Mouse (Mus musculus) megakaryocyte, adult 5-6 weeks (primary cell): ENCODE results near the gene Hdgfl2. TPM values are rescaled to one million over a fixed set of nuclear protein-coding genes. Genes with fewer than 3 reads are reported as not detected.

ENCODE experiments used
- ATAC-seq: 2 replicates; pipeline ENCODE4 v1.8.0; 2016; ENCODE audit warnings: mild to moderate bottlenecking, inconsistent platforms; ENCODE audit not compliant: poor library complexity, severe bottlenecking
- total RNA-seq, 2 experiments: library from RNA; stranded (forward) in 1 of 2; stranded (reverse) in 1 of 2; fragments of 153-499, 151-499 nt in 1 of 2; fragments of 221-1000, 200-1000 nt in 1 of 2; gene quantifications; 2 replicates each; pipeline versions ENCODE4 v1.2.3 to v1.2.4; 2015 to 2017

Hdgfl2 gene
- total RNA-seq, 2 experiments from 2014 or later = 17.9 to 43.4 TPM

- ATAC-seq = no peak
These were observed 69.6 kb downstream of the Hdgfl2 start for GRCm38 (mm10) chr17:56148790-56149618.

DNA sequence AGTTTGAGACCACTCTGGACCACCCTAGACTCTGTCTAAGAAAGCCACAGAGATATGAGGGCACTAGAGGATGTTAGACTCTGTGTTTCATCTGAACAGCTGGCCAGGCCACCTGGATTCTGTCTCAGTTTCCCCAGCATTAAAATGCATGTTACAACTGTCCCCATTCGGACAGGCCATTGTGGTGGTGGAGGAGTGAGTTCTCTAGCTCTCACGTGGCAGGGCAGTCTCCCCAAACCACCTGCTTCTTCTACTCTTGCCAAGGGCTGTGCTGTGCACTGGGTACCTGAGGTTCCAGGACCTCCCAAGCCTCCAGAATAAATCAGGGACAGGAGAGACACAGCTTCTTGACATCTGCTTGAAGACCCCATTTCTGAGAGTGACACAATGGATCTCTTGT, 70.5 kb downstream of the Hdgfl2 start:
- ATAC-seq = no peak

Other genes with a start within 250 kb of the Hdgfl2 start
- gene Zfp119a, start 200.7 kb upstream of the Hdgfl2 start, total RNA-seq (2015) = 8.7 and 9.9 TPM in 2 replicates
- 7.4 and 8.1 TPM in 2 replicates for gene Zfp119a, start 200.7 kb upstream of the Hdgfl2 start, total RNA-seq (2017)
- gene Zfp959, start 187.5 kb upstream of the Hdgfl2 start, total RNA-seq (2015) = 20.7 and 21.0 TPM in 2 replicates
- gene Zfp959, start 187.5 kb upstream of the Hdgfl2 start, total RNA-seq (2017) = 8.9 and 10.6 TPM in 2 replicates
- gene Zfp119b, start 130.1 kb upstream of the Hdgfl2 start, total RNA-seq (2015) = 9.1 and 12.0 TPM in 2 replicates
- gene Zfp119b, start 130.1 kb upstream of the Hdgfl2 start, total RNA-seq (2017) = 4.6 and 7.0 TPM in 2 replicates
- 31.8 and 36.1 TPM in 2 replicates for gene Ebi3, start 127.0 kb upstream of the Hdgfl2 start, total RNA-seq (2015)
- gene Ebi3, start 127.0 kb upstream of the Hdgfl2 start, total RNA-seq (2017) = 16.6 and 34.0 TPM in 2 replicates
- gene Yju2, start 120.5 kb upstream of the Hdgfl2 start, total RNA-seq (2015) = 6.3 and 10.9 TPM in 2 replicates
- gene Yju2, start 120.5 kb upstream of the Hdgfl2 start, total RNA-seq (2017) = 14.7 and 17.1 TPM in 2 replicates
- not detected in 2 replicates for gene Shd, start 109.2 kb upstream of the Hdgfl2 start, total RNA-seq (2015)
- 0.88 TPM in 1 of 2 replicates, not detected in the other for gene Shd, start 109.2 kb upstream of the Hdgfl2 start, total RNA-seq (2017)
- gene Fsd1, start 93.1 kb upstream of the Hdgfl2 start, total RNA-seq (2015) = not detected in 2 replicates
- not detected in 2 replicates for gene Fsd1, start 93.1 kb upstream of the Hdgfl2 start, total RNA-seq (2017)
- 0.25 and 0.62 TPM in 2 replicates for gene Stap2, start 74.0 kb upstream of the Hdgfl2 start, total RNA-seq (2015)
- 0.22 and 0.24 TPM in 2 replicates for gene Stap2, start 74.0 kb upstream of the Hdgfl2 start, total RNA-seq (2017)
- 23.2 and 28.6 TPM in 2 replicates for gene Mpnd, start 73.9 kb upstream of the Hdgfl2 start, total RNA-seq (2015)
- gene Mpnd, start 73.9 kb upstream of the Hdgfl2 start, total RNA-seq (2017) = 95.5 and 112 TPM in 2 replicates
- gene Sh3gl1, start 43.0 kb upstream of the Hdgfl2 start, total RNA-seq (2015) = 21.7 and 22.3 TPM in 2 replicates
- gene Sh3gl1, start 43.0 kb upstream of the Hdgfl2 start, total RNA-seq (2017) = 28.4 and 35.0 TPM in 2 replicates
- 8.1 and 9.6 TPM in 2 replicates for gene Chaf1a, start 39.2 kb upstream of the Hdgfl2 start, total RNA-seq (2015)
- 18.3 and 22.2 TPM in 2 replicates for gene Chaf1a, start 39.2 kb upstream of the Hdgfl2 start, total RNA-seq (2017)
- gene Ubxn6, start 4.6 kb upstream of the Hdgfl2 start, total RNA-seq (2015) = 12.9 and 13.2 TPM in 2 replicates
- gene Ubxn6, start 4.6 kb upstream of the Hdgfl2 start, total RNA-seq (2017) = 17.0 and 30.7 TPM in 2 replicates
- gene Plin4, start 30.2 kb downstream of the Hdgfl2 start, total RNA-seq (2015) = 0.09 TPM in 2 replicates
- 0.18 TPM in 1 of 2 replicates, not detected in the other for gene Plin4, start 30.2 kb downstream of the Hdgfl2 start, total RNA-seq (2017)
- 0.18 TPM in 1 of 2 replicates, not detected in the other for gene Plin5, start 38.0 kb downstream of the Hdgfl2 start, total RNA-seq (2015)
- gene Plin5, start 38.0 kb downstream of the Hdgfl2 start, total RNA-seq (2017) = 0.45 TPM in 1 of 2 replicates, not detected in the other
- gene Lrg1, start 42.4 kb downstream of the Hdgfl2 start, total RNA-seq (2015) = 17.6 and 20.1 TPM in 2 replicates
- gene Lrg1, start 42.4 kb downstream of the Hdgfl2 start, total RNA-seq (2017) = 23.9 and 33.9 TPM in 2 replicates
- 1.5 TPM in 2 replicates for gene Sema6b, start 60.7 kb downstream of the Hdgfl2 start, total RNA-seq (2015)
- gene Sema6b, start 60.7 kb downstream of the Hdgfl2 start, total RNA-seq (2017) = 2.0 and 2.7 TPM in 2 replicates
- 4.3 and 4.4 TPM in 2 replicates for gene Tnfaip8l1, start 82.8 kb downstream of the Hdgfl2 start, total RNA-seq (2015)
- 3.2 and 4.8 TPM in 2 replicates for gene Tnfaip8l1, start 82.8 kb downstream of the Hdgfl2 start, total RNA-seq (2017)
- gene Mydgf, start 104.3 kb downstream of the Hdgfl2 start, total RNA-seq (2015) = 27.0 and 32.5 TPM in 2 replicates
- gene Mydgf, start 104.3 kb downstream of the Hdgfl2 start, total RNA-seq (2017) = 25.7 and 29.1 TPM in 2 replicates
- gene Dpp9, start 139.3 kb downstream of the Hdgfl2 start, total RNA-seq (2015) = 25.4 and 26.2 TPM in 2 replicates
- gene Dpp9, start 139.3 kb downstream of the Hdgfl2 start, total RNA-seq (2017) = 17.3 and 18.1 TPM in 2 replicates
- 10.2 and 11.8 TPM in 2 replicates for gene Fem1a, start 177.2 kb downstream of the Hdgfl2 start, total RNA-seq (2015)
- gene Fem1a, start 177.2 kb downstream of the Hdgfl2 start, total RNA-seq (2017) = 15.7 and 16.9 TPM in 2 replicates
- gene Ticam1, start 197.2 kb downstream of the Hdgfl2 start, total RNA-seq (2015) = 14.3 and 15.0 TPM in 2 replicates
- 6.0 and 6.1 TPM in 2 replicates for gene Ticam1, start 197.2 kb downstream of the Hdgfl2 start, total RNA-seq (2017)
- gene Plin3, start 213.2 kb downstream of the Hdgfl2 start, total RNA-seq (2015) = 7.1 and 9.1 TPM in 2 replicates
- gene Plin3, start 213.2 kb downstream of the Hdgfl2 start, total RNA-seq (2017) = 28.3 and 29.2 TPM in 2 replicates
- not detected in 2 replicates for gene Arrdc5, start 220.7 kb downstream of the Hdgfl2 start, total RNA-seq (2015)
- gene Arrdc5, start 220.7 kb downstream of the Hdgfl2 start, total RNA-seq (2017) = not detected in 2 replicates
- gene Uhrf1, start 223.7 kb downstream of the Hdgfl2 start, total RNA-seq (2015) = 39.3 and 52.3 TPM in 2 replicates
- gene Uhrf1, start 223.7 kb downstream of the Hdgfl2 start, total RNA-seq (2017) = 83.7 and 101 TPM in 2 replicates
- gene Kdm4b, start 246.4 kb downstream of the Hdgfl2 start, total RNA-seq (2015) = 8.0 and 10.8 TPM in 2 replicates
- 6.7 and 7.1 TPM in 2 replicates for gene Kdm4b, start 246.4 kb downstream of the Hdgfl2 start, total RNA-seq (2017)